Mouse (Mus musculus): Measurements from ENCODE around the gene Rbp3.

The Rbp3 gene

GRCm38 (mm10) chr14:33953761-33954160, at the start of gene Rbp3:
TSS of gene Rbp3 (plus strand) at chr14:33954003.
- no peak for DNase-seq (ENCODE audit: low spot score)

- DNase-seq (ENCODE audit: low spot score), result no peak
Measured at GRCm38 (mm10) chr14:33904851-33905250, 49.0 kb upstream of the Rbp3 start.

- DNase-seq (ENCODE audit: low spot score), result peak; percentile 62
Measured at GRCm38 (mm10) chr14:33913727-33914126, 40.1 kb upstream of the Rbp3 start.

GRCm38 (mm10) chr14:33914206-33914605, 39.6 kb upstream of the Rbp3 start:
- no peak for DNase-seq (ENCODE audit: low spot score)

GRCm38 (mm10) chr14:33920727-33921559, 32.9 kb upstream of the Rbp3 start:
- no peak for DNase-seq (ENCODE audit: low spot score)

- DNase-seq (ENCODE audit: low spot score), result no peak
Measured at GRCm38 (mm10) chr14:33922771-33923167, 31.0 kb upstream of the Rbp3 start.

GRCm38 (mm10) chr14:33923168-33924070, 30.4 kb upstream of the Rbp3 start, which contains the start of gene Gdf10:
TSS of gene Gdf10 (plus strand) at chr14:33923587.
- peak; percentile 23 for DNase-seq (ENCODE audit: low spot score)

GRCm38 (mm10) chr14:33931853-33932252, 21.9 kb upstream of the Rbp3 start:
- no peak for DNase-seq (ENCODE audit: low spot score)

- peak; percentile 75 for DNase-seq (ENCODE audit: low spot score)
Measured at GRCm38 (mm10) chr14:33932935-33933703, 20.7 kb upstream of the Rbp3 start.

GRCm38 (mm10) chr14:33933778-33934317, 20.0 kb upstream of the Rbp3 start:
- DNase-seq (ENCODE audit: low spot score), result peak; percentile 60

- peak; percentile 73 for DNase-seq (ENCODE audit: low spot score)
Measured at GRCm38 (mm10) chr14:33939117-33939516, 14.7 kb upstream of the Rbp3 start.

GRCm38 (mm10) chr14:33940739-33941138, 13.1 kb upstream of the Rbp3 start, which contains the start of gene Gdf2:
TSS of gene Gdf2 (plus strand) at chr14:33941039.
- no peak for DNase-seq (ENCODE audit: low spot score)

GRCm38 (mm10) chr14:33942222-33942621, 11.6 kb upstream of the Rbp3 start:
- DNase-seq (ENCODE audit: low spot score), result no peak

- DNase-seq (ENCODE audit: low spot score), result no peak
Measured at GRCm38 (mm10) chr14:33946125-33946524, 7.7 kb upstream of the Rbp3 start.

GRCm38 (mm10) chr14:33952233-33952981, 1.4 kb upstream of the Rbp3 start:
- DNase-seq (ENCODE audit: low spot score), result no peak

- no peak for DNase-seq (ENCODE audit: low spot score)
Measured at GRCm38 (mm10) chr14:33956055-33956454, 2.3 kb downstream of the Rbp3 start.

GRCm38 (mm10) chr14:33958186-33958585, 4.4 kb downstream of the Rbp3 start:
- DNase-seq (ENCODE audit: low spot score), result no peak

- DNase-seq (ENCODE audit: low spot score), result no peak
Measured at GRCm38 (mm10) chr14:33958841-33959240, 5.0 kb downstream of the Rbp3 start.

- DNase-seq (ENCODE audit: low spot score), result peak; percentile 51
Measured at GRCm38 (mm10) chr14:33959341-33959740, 5.5 kb downstream of the Rbp3 start.

GRCm38 (mm10) chr14:33965675-33966074, 11.9 kb downstream of the Rbp3 start:
- no peak for DNase-seq (ENCODE audit: low spot score)

GRCm38 (mm10) chr14:33972679-33973078, 18.9 kb downstream of the Rbp3 start:
- no peak for DNase-seq (ENCODE audit: low spot score)
